In genomic region chr3:61364661-61364977, GRCm38 (mm10) we compare ENCODE assay signal across 8 mouse cellular contexts. TPM values are rescaled to one million over a fixed set of nuclear protein-coding genes. Genes with fewer than 3 reads are reported as not detected.
A peak's percentile ranks its signal among the peaks of the same experiment; 100 is the strongest.
DNase-seq lines count a peak whose midpoint lies in the region; ATAC-seq and TF ChIP-seq lines count a peak whose summit lies in the region.

No protein-coding gene starts in this region.

- H3K4me3 ChIP-seq in heart, postnatal 0 days (ENCODE audit: low read depth, low read length): peak overlapping the region; percentile 81
- H3K4me3 ChIP-seq in hindbrain, embryonic 11.5 days (ENCODE audit: low read depth, low read length): peak overlapping the region; percentile 68
- peak overlapping the region; percentile 84 for H3K4me3 ChIP-seq in midbrain, embryonic 10.5 days

- ATAC-seq in heart, postnatal 0 days (ENCODE audit: insufficient read depth, low read depth): 0 out of 2 replicates have a peak, but pooled peaks have one; percentile 2
- ATAC-seq in Patski: peak; percentile 4
- ATAC-seq in hindbrain, embryonic 11.5 days (ENCODE audit: low FRiP score): peak; percentile 59

- POLR2A ChIA-PET in Patski (lab: Charles Lee): interaction anchor here (0.6 to 1.4 kb wide), 2 partner anchors 23 to 37 kb away, joined by 4 to 5 read pairs; no protein-coding TSS in a partner anchor

- under 1% methylated on average over 33 of the region's 33 CpGs for WGBS in heart, postnatal 0 days
- 0% methylated on average over 20 of the region's 33 CpGs for WGBS in hindbrain, embryonic 11.5 days
- 0% methylated on average over 33 of the region's 33 CpGs for WGBS in midbrain, embryonic 10.5 days

- TF ChIP-seq EP300 in heart, postnatal 0 days (IDR thresholded peaks at IDR 0.05; ENCODE audit: low read depth): no peak

- DNase-seq in heart, postnatal 0 days (ENCODE audit: low spot score): no peak
- no peak for DNase-seq in heart, postnatal 10 days
- DNase-seq in Patski (ENCODE audit: low read depth, low spot score): no peak
- no peak for DNase-seq in hindbrain, embryonic 11.5 days (ENCODE audit: low spot score)
- no peak for DNase-seq in midbrain, embryonic 10.5 days (ENCODE audit: low spot score)
- no peak for DNase-seq in ovary, postnatal 14 days (ENCODE audit: low spot score)
- no peak for DNase-seq in gastrocnemius, postnatal 14 days
- no peak for DNase-seq in layer of hippocampus, adult 18-20 months (ENCODE audit: low spot score in 2 of 2)

- CTCF ChIA-PET in Patski (lab: Charles Lee): interaction anchor here (1.3 to 2.2 kb wide), 2 partner anchors 54 to 97 kb away, joined by 5 to 13 read pairs; no protein-coding TSS in a partner anchor

- TF ChIP-seq CTCF in heart, postnatal 0 days (IDR thresholded peaks at IDR 0.05; ENCODE audit: low read depth): no peak
- no peak for TF ChIP-seq CTCF in Patski (IDR thresholded peaks at IDR 0.05)

- no peaks in the 10 kb centered on the region for H3K9me3 ChIP-seq in heart, postnatal 0 days (replicated peaks; ENCODE audit: control insufficient read depth, low read length)
- H3K9me3 ChIP-seq in hindbrain, embryonic 11.5 days (ENCODE audit: control insufficient read depth, low read length): no peaks in the 10 kb centered on the region
- no peaks in the 10 kb centered on the region for H3K9me3 ChIP-seq in midbrain, embryonic 10.5 days (replicated peaks)

- H3K4me1 ChIP-seq in heart, postnatal 0 days (ENCODE audit: control insufficient read depth, insufficient read depth): peaks cover 10% of the 10 kb centered on the region; the same call in 1 of the 2 replicates
- H3K4me1 ChIP-seq in hindbrain, embryonic 11.5 days (replicated peaks; ENCODE audit: control insufficient read depth, insufficient read depth, low read length): no peaks in the 10 kb centered on the region
- H3K4me1 ChIP-seq in midbrain, embryonic 10.5 days: peaks cover 33% of the 10 kb centered on the region

- peak overlapping the region; percentile 95 for H3K27ac ChIP-seq in heart, postnatal 0 days (ENCODE audit: low read depth)
- H3K27ac ChIP-seq in hindbrain, embryonic 11.5 days (ENCODE audit: low read depth, low read length): peak overlapping the region; percentile 87
- H3K27ac ChIP-seq in midbrain, embryonic 10.5 days (replicated peaks): peak overlapping the region; percentile 94

- H3K36me3 ChIP-seq in heart, postnatal 0 days (replicated peaks; ENCODE audit: control insufficient read depth, insufficient read depth, low read length): no peaks in the 10 kb centered on the region
- H3K36me3 ChIP-seq in hindbrain, embryonic 11.5 days (ENCODE audit: control insufficient read depth, insufficient read depth, low read length): no peaks in the 10 kb centered on the region
- H3K36me3 ChIP-seq in midbrain, embryonic 10.5 days: 0 out of 2 replicates have a peak, but pooled peaks cover 8% of the 10 kb centered on the region

- no peaks in the 10 kb centered on the region for H3K27me3 ChIP-seq in heart, postnatal 0 days (ENCODE audit: control insufficient read depth, insufficient read depth, low read length)
- H3K27me3 ChIP-seq in Patski: no peaks in the 10 kb centered on the region
- H3K27me3 ChIP-seq in hindbrain, embryonic 11.5 days (ENCODE audit: control insufficient read depth, insufficient read depth, low read length): no peaks in the 10 kb centered on the region
- no peaks in the 10 kb centered on the region for H3K27me3 ChIP-seq in midbrain, embryonic 10.5 days (ENCODE audit: low read depth, poor library complexity, severe bottlenecking)

- in situ Hi-C loops in Patski (cut with MboI; ENCODE audit: low pct_unique_long_range_greater_than_20kb): loop anchor here (5.0 to 10.0 kb wide), 2 partner anchors 87 to 470 kb away; no protein-coding TSS in a partner anchor

- intact Hi-C loops in heart, postnatal 10 days (cut with DNase I): loop anchor here (5.0 kb wide), 1 partner anchor 97 kb away; no protein-coding TSS in a partner anchor
- intact Hi-C loops in gastrocnemius, postnatal 14 days (cut with DNase I; ENCODE audit: low total_unique reads): no loop called here

- H3K9ac ChIP-seq in heart, postnatal 0 days (replicated peaks; ENCODE audit: low read depth, low read length): peak overlapping the region; percentile 65
- H3K9ac ChIP-seq in hindbrain, embryonic 11.5 days (ENCODE audit: low read depth, low read length): peak overlapping the region; percentile 80

- peak overlapping the region; percentile 94 for H3K4me2 ChIP-seq in heart, postnatal 0 days (ENCODE audit: low read depth, low read length)
- peak overlapping the region; percentile 77 for H3K4me2 ChIP-seq in hindbrain, embryonic 11.5 days (replicated peaks; ENCODE audit: low read depth, low read length)

RNA-seq across cellular contexts. Expression of gene B430305J03Rik, which starts 1.1 kb away (rescaled TPM):
- total RNA-seq in heart, postnatal 0 days (2014; rRNA removed; ENCODE audit: low replicate concordance): 0.04 TPM in 1 of 2 replicates, not detected in the other
- polyA plus RNA-seq in heart, postnatal 0 days (2015; fragmentation: Nextera tagmentation; extraction: Ambion mirVana): not detected in 2 replicates
- under 1 TPM; 0.12 to 0.17 TPM for total RNA-seq in heart, postnatal 10 days (2021)
- 3.2 TPM for polyA plus RNA-seq in Patski (2021)
- polyA plus RNA-seq in hindbrain, embryonic 11.5 days (2014; fragmentation: Nextera tagmentation; extraction: Ambion mirVana): not detected in 2 replicates
- not detected in 2 replicates for polyA plus RNA-seq in midbrain, embryonic 10.5 days (2016; fragmentation: Nextera tagmentation; extraction: Ambion mirVana)
- total RNA-seq in gastrocnemius, postnatal 14 days (2021): under 1 TPM; 0.11 to 0.18 TPM
- total RNA-seq in layer of hippocampus, adult 18-20 months (2021): 1 to 10 TPM; 3.1 TPM

RNA-seq across cellular contexts. Expression of gene Rap2b, which starts 3.2 kb away (rescaled TPM):
- total RNA-seq in heart, postnatal 0 days (2014; rRNA removed; ENCODE audit: low replicate concordance): 2.1 and 4.2 TPM in 2 replicates
- polyA plus RNA-seq in heart, postnatal 0 days (2015; fragmentation: Nextera tagmentation; extraction: Ambion mirVana): 4.7 and 5.1 TPM in 2 replicates
- total RNA-seq in heart, postnatal 10 days (2021): 1 to 10 TPM; 4.8 to 6.0 TPM
- polyA plus RNA-seq in Patski (2021): 8.1 TPM
- 13.4 and 13.8 TPM in 2 replicates for polyA plus RNA-seq in hindbrain, embryonic 11.5 days (2014; fragmentation: Nextera tagmentation; extraction: Ambion mirVana)
- 9.7 and 11.6 TPM in 2 replicates for polyA plus RNA-seq in midbrain, embryonic 10.5 days (2016; fragmentation: Nextera tagmentation; extraction: Ambion mirVana)
- 1 to 10 TPM; 2.6 to 3.9 TPM for total RNA-seq in gastrocnemius, postnatal 14 days (2021)
- 10 to 100 TPM; 41.9 to 44.7 TPM for total RNA-seq in layer of hippocampus, adult 18-20 months (2021)

Comparison
In these comparisons a context has a peak if more than half of its experiments do, and no peak if none do; other contexts are left out.
1. ATAC-seq: peak in every context shown above with its lines; median percentile 59 in hindbrain, embryonic 11.5 days; 4 in Patski; 2 in heart, postnatal 0 days.